Mouse (Mus musculus): Measurements from ENCODE around the gene Rom1.

GRCm38 (mm10) chr19:8940526-8941133 lies 11.5 kb upstream of the Rom1 start:
- TF ChIP-seq CTCF (IDR thresholded peaks at IDR 0.05; ENCODE audit: control insufficient read depth, insufficient read depth, insufficient read length) (no peak), USF1 (IDR thresholded peaks at IDR 0.05; ENCODE audit: low read depth) (no peak)
